Mouse (Mus musculus): ENCODE measurements at regions not wholly inside any gene's neighbourhood (a gene's known extent, or its start where the extent isn't known, plus 50 kb on each side); places are given as distances from the start of the nearest gene placed in this dataset.

DNA sequence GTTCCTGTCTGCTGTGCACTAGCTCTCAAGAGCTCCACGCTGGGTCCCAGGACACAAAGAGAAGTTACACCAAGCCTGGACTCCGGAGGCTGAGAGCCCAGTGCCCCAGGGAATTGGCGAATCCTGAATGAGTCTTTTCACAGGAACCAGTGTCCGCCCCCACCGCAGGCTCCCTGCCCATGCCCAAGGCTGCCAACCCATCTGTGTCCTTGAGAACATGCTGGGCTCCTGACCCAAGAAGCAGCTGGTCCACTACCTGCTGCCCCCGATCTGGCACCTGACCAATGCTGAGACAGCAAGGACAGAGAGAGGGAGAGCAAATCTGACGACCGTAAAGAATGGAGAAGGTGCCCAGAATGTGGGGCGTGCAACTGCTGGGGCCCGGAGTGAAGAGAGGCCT, 85.2 kb upstream of the Cplx2 start:
- DNase-seq: peak; percentile 84

DNA sequence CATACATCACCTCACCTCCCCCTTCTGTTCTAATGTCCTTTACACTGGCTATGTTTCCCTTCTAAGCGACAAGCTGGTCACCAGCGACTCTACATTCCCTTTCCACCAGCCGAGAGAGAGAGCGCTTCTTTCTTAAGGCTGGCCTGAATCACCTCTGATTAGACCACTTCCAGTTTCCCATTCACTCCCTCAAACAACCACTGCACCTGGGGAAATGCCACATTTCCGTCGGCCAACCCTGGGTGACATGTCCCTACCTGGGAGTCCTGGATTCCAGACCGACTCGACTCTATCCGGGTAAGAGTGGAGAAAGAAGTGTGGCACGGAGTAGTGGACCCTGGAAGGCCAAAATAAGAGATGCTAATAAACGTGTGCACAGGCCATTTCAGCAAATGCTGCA, 84.5 kb upstream of the Cplx2 start:
- DNase-seq: no peak

DNA sequence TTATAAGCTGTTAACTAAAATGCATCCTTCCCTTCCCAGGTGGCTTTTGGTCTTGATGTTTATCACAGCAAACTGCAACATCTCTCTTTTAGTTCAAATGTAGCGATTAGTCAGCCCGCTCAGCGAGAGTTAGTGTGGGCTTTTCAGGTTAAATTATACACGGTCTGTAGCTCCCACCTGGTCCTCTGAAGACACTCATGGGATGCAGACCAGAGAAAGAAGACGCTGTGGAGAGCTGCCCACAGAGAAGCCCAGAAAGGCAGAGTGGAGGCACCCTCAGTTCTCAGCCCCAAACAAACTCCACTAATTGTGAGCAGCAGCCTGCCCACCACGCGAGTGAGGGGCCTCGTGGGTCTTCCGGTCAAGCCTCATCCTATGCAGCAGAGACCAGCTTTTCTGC, 81.1 kb upstream of the Cplx2 start:
- DNase-seq: no peak

DNA sequence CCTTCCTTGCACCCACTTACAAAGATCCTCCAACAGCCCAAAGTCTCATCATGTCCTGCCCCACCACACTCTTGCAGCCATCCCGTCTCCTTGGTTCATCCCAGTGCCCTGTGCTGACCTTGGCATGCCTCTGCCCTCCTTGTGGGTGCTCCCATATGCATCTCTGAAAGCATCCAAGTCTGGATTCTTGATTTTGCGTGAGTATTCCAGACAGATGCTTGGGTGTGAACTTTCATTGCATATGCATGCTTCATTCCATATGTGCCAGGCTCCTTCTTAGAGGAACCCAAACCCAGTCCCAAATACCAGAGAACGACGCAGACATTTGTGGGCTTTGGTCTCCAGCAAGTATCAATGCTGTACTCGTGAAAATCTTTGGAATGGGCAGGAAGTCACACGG, 78.8 kb upstream of the Cplx2 start:
- DNase-seq: no peak

DNA sequence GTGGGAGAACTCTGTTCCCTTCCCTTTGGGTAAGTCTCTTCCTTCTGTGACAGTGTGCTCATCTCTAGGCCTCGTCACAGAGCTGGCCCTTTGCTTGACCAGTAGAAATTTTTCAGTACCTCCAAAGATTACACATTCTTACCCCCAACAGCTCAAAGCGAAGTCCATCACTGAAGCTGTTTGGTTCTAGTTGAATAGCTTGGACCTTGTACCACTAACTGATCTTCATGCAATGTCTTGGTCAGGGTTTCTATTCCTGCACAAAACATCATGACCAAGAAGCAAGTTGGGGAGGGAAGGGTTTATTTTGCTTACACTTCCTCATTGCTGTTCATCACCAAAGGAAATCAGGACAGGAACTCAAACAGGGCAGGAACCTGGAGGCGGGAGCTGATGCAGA, 78.1 kb upstream of the Cplx2 start:
- DNase-seq: no peak

DNA sequence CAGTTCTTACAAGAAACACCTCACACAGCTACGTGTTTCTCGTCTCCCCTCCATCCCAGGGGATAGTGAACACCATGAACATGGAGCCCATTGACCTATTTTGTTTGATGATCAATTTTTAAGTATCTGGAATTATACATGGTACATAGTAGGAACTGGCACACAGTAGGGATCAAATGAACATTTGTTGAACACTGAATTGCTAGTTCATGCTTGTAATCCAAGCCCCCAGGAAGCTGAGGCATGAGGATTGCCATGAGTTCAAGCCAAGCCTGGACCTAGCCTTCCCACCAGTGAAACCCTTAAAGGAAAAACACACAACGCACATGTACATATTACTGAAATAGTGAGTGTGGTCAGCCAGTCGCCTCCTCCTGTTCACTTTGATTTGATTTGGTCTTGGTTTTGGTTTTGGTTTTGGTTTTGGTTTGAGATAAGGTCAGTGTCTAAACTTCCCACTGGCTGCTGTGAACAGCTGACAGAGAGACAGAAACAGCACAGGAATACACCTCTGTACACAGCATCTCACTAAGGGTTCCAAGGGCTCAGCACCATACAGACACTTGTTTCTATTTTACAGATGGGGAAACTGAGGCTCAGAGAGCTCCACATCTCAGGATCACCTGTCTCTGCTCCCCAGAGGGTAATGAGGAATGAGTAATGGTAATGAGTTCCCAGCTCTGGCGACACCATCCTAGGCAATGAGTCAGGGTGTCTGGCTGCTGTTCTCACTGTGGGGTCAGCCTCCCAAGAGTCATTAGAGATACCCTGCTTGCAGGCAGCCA, 75.5 kb upstream of the Cplx2 start:
- no peak for DNase-seq

DNA sequence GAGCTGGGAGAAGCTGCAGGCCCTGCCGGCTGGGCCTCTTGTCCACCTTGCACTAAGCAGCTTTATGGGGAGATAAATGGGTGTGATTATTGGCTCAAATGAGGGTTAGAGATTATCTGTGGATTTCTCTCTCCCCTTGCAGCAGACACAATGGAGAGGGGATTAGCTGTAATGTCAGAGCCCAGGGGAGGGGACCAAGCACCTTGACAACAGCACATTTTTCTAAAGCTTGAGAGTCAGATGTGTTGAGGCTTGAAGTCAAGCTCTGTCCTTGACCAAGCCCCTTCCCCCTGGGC, 74.9 kb upstream of the Cplx2 start:
- DNase-seq: no peak

DNA sequence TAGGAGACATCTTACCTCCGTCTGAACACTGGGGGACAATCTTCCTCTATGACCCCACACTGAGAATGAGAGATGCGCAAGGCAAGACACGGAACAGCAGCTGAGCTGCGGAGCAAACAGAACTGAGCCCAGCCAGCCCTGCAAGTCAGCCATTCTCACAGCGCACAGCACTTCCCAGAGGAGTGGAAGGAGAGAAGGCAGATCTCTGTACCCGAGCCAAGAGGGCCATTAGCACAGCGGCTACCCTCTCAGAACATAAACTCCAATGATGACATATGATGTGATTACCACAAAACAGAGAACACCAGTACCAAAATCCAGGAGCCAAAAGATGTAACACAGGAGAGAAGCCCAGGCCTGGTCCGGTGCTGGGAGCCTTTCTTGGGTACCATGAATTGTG, 72.3 kb upstream of the Cplx2 start:
- DNase-seq: no peak

DNA sequence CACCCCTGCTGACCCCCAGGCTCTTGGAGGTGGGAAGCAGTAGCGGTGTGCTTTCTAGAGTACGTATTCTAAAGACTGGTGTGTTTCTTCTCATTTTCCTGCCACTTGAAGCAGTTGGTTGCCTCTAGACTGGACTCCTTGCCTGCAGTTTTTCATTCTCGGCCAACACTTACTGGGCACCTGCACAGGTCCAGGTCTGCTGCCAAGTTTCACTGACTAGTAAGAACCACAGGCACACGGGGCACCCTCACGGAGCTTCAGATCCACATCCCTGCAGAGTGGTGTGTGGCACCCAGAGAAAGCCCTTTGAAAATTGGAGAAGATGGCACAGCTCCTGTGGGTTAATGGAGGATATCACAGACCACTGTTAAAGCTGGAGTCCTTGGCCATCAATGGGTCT, 71.9 kb upstream of the Cplx2 start:
- DNase-seq: no peak

DNA sequence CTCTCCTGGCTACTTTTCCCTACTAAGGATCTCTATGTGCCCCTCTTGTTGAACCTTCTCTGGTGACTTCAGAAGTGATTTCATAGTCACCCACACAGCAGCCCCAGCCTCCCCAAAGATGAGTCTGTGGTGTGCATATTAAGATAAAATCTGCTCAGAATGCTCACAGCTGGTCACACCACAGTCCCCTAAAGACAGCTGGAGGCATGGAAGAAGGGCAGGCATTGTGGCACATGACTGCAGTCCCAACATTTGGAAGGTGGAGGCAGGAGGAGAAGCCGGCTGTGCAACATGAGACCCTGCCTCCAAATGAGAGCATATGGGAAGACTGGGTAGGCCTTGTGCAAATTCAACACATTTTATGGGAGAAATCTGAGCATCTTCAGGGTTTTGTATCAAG, 70.0 kb upstream of the Cplx2 start:
- DNase-seq: no peak

DNA sequence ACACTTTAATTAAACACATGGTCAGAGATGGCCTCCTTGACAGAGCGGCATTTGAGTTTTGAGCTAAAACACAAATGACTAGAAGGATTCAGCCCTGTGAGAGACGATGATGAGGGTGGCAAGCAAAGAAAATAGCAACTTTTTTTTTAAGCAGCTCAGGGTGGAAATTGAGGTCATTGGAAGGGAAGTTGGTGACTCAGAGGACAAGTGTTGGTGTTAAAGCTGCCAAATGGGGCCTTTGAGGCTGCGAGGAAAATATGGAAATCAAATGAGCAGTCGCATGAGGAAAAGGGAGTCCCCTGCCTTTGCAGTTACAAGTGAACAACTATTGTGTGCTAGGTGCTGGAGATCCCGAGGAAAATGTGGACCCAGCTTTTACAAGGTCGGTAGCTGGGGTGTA, 69.5 kb upstream of the Cplx2 start:
- DNase-seq: no peak

DNA sequence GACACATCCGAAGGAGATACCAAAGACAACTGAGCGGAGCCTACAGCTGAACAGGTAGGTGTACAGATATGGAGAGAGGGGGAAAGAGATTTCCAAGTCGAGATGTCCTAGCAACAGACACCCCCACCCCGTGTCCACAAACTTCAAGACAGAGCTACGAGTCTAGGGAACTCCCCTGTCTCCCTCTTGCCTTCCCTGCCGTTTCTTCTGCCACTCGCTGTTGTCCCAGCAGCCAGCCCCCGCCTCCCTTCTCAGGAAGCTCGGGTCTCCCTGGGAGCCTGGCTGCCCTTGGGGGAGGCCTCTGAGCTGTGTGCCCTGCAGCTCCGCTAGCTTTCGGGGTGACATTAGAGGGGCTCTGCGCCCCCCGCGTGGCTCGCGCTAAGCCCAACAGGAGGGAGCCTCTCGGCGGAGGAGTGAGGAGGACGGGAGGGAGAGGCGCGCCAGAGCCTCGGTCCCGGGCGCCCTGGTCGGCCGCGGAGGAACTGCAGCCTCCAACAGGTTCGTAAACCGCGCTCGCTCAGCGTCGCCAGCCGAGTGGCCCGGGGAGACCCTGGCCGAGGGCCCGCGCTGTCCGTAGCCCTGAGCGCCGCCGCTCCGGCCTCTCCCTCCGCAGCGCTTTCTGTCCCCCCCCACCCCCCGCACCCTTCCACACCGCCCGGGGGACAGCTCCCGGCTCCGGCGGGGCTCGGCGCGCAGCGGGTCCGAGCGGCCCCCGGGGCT, 68.6 kb upstream of the Cplx2 start:
- DNase-seq: peak; percentile 65

DNA sequence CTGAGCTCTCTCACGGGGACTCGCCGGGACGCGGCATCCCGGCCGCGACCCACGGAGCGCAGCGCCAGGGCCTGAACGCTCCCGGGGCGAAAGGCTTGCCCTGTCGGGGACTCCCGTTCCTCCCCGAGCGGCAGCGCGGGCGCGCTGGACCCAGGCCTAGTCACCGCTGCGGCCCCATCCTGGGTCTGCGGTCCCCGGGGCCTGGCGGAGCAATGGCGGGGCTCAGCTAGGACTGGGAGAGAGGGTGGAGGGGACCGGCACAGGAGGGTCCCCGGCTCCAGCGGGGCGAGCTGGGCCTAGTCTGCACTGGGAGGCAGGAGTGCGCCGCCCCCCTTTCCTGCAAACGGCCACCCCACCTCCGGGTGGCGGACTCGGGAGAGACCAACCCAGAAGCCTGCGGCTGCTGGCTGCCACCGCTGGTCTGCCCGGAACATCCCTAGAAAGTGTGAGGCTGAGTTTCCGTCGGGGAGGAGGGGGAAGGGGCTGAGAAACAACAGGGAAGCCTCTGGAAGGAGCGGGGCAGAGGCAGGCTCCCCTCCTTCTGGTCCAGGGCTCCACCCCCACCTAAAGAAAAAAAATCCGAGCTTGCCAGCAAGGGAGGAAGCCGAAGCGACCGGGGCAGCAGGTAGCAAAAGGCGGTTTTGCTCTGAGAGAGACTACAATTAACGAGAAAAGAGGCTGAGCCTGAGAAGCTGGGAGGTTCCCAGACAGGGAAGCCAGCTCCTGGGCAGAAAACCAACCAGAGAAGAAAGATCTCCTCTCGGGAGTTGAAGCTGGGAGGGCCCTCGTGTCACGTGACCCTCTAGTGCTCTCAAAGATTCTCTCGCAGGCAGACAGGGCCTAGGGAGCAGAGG, 67.9 kb upstream of the Cplx2 start:
- peak; percentile 90 for DNase-seq

DNA sequence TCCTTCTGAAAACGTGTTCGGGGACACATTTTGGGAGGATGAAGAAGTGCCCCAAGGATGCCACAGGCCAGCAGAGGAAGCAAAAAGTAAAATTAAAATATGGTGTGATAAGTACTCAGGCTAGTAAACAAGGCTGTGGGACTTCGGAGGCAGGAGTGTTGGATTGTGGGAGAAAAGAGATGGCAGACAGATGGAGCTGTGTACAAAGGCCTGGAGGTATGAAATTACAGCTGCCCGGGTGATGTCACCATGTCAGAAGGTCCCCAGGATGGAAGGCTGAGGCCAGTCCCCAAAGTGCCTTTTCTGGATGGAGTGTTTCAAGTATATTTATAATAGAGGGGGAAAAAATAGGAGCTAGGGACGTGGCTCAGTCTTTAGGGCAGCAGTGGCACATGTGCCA, 66.9 kb upstream of the Cplx2 start:
- no peak for DNase-seq

DNA sequence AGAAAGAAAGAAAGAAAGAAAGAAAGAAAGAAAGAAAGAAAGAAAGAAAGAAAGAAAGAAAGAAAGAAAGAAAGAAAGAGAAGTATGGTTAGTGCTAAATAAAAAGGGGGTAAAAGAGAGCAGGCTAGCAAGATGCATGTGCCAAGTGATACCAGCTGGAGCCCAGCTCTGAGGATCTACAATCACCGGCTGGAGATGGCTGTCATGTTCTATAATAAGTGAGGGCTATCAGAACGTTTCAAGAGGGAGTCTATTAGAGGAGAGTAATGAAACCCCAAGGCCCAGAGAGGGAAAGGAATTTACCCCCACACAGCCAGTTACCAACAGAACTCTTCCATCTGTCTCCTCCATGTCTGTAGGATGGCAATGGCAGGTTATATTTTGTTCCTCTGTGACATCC, 62.6 kb upstream of the Cplx2 start:
- no peak for DNase-seq

DNA sequence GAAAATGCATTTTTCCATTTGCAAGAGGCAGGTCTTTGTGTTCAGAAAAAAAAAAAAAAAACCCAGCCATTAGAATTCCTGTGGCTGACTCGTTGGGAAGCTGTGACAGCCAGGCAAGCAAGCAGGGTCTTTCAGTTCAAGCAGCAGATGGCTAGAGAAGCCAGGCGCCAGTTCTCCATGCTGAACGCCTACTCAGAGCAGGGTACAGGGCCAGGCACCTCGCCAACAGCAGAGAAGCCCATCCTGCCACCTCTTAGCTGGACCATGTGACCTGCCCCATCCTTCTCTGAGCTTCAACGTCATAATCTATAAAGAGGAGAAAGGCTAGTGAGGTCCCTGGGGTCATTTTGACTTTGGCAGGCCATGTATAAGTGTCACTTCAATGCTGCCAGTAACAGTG, 61.8 kb upstream of the Cplx2 start:
- DNase-seq: peak; percentile 71

DNA sequence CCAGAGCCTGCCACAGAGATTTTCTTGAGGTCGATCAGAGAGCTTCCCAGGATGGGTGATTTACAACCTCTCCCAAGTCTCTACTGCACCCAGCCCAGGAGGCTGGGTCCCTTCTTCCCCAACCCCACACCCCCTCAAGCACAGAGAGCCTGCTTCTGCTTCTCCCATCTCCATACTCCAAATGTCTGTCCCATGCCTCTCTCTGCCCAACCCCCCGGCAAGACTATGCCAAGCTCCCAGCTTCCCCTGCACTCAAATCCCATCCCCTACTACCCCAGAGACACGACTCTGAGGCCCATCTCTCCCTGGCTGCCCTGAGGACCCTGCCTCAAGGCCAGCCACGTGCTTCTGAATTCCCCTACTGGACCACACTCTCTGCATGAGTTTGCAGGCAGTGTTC, 61.0 kb upstream of the Cplx2 start:
- no peak for DNase-seq

DNA sequence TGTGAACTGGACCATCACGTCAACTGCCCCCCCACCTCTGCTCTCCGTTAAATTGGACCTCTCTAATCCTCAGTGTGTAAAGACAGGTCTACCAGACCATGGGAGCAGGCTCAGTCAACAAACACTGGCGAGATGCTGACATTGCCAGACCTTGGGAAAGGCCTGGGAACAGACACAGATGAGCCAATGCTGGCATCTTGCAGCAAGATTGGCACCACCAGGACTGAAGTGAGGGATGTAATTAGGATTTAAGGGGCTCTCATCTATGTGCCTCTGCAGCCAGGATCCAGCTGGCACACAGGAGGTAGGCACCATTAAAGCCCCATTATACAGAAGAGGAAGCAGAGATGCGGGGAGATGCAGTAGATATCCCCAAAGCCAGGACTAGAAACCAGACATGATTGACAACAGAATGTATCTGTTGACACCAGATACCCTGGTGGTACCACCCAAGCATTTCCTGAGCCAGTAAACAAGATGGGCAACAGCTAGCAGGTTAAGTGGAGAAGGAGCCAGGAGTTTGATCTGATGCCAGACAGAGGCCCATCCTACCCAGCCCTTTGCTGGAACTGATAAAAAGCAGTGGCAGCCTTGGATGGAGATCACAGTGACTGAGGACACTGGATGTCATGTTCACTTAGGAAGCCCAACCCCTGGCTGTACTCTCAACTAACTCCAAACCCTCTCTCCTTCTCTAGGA, 59.7 kb upstream of the Cplx2 start:
- DNase-seq: no peak

DNA sequence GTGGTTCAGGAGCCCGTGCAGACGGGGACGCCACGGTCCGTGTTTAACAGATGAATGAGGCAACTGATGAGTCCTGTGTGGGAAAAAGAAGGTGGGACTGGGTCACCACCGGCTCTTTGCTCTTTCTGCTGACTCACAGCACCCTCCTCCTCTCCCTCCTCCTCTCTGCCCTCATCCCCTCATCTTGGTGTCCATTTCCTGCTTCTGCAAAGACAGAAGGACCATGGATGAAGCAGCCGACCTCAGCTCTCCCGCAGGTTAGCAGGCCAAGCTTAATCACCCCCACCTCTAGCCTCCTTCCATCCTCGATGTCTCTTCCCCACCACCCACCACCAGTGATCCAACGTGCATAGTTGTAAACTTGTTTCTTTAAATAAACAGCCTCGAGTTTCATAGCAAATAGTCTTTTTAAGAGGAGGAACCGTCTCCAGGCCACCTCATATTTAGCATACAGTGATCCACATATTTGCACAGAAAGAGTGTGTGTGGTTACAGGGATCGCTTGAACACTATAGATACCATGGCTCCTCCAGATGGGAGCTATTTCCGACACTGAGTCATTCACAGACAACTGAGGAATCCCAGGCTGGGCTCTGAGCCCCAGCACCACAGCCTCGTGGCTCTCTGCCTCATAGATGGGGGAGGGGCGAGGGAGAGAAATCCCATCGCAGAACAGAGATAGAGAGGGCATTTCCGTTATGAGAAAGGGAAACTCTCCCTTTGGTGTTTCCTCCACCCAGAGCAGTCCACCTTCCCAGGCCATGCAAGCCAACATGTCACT, 58.6 kb upstream of the Cplx2 start:
- peak; percentile 90 for DNase-seq

DNA sequence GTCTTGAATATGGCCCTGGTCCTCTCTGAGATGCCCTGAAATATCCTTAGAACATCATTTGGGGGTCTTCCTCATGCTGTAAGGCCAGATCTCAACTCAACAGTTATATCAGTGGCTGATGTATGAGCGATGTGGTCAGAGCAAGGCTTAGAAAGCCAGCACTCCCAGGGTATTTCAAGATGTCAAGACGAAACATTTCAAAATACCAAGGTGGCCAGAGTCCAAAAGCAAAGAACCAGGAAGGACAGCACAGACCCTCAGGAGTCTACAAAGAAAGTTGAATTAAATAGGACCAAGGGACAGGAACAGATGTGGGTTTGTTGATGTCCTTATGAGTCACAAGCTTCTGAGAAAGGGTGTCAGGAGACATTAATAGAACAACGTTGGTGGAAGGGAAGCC, 55.8 kb upstream of the Cplx2 start:
- no peak for DNase-seq

DNA sequence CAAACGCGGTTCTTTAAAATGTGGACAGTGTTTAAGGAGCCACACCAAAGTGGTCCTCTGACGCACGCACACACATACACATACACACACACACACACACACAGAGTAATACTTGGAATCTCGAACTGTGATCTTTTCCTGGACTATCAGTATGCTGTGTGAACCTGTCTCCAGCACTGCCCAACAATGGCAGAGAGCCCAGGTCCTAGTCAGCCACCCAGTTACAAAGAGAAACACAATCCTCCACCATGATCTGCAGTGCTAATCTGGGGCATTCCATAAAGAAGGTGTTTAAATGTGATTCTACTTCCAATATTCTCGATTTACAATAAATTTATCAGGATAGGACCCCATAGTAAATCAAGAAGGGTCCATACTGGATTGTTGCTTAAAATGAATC, 54.2 kb upstream of the Cplx2 start:
- no peak for DNase-seq

DNA sequence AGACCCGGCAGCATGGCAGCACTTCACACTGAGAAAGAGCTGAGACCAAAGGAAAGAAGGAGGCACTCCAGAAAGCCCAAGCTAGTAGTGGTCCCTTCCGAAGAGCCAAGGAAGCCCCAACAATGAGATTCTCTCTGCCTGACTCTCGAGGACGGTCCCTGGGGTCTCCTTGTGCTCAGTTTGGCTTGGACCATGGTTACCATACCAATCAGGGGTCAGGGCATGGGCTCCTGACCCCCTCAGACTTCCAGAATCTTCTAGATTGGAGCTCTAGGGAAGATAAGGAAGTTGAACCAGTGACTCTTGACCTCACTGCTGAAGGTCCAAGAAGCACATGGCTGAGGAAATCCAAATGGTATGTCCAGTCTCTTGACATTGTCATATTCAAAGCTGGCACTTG, 53.0 kb upstream of the Cplx2 start:
- no peak for DNase-seq

DNA sequence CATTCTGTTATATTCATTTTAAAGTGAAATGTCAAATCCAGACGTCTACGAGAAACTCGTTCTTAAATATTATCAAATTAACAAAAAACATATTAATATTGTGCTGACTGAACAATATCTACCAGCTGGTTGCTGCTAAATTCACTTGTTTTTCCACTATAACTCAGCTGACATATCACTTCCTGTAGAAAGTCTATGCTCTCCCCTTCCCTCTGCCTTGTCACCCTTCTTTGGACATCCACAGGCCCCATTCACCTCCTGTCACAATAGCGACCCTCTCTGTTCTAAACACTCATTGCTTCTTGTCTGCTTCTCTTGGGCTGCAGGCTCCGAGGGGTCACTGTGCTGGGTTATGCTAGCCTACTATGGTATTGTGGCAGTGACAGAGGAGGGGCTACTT, 52.5 kb upstream of the Cplx2 start:
- no peak for DNase-seq

Data from right cerebral cortex, adult 18-20 months (tissue).